Mouse (Mus musculus) lung, embryonic 16.5 days (tissue): ENCODE results near the gene Lipo4. TPM values are rescaled to one million over a fixed set of nuclear protein-coding genes. Genes with fewer than 3 reads are reported as not detected.
"Not testable (repeated sequence)": the region's sequence is repeated elsewhere in the genome, so short reads cannot be mapped to it uniquely, and the experiment has no call there.

Source experiments
- ATAC-seq: fragments of 200-750 bp; cut with Nextera tagmentation; 2 replicates; pipeline ENCODE4 v1.8.0; 2017; ENCODE audit warnings: low read depth, mild to moderate bottlenecking, moderate library complexity
- H3K27ac ChIP-seq: fragments of 300-500 bp; sonication (generic); 2 replicates; pipeline ENCODE4 v1.5.1; 2014; ENCODE audit warnings: mild to moderate bottlenecking, control low read depth, low read length
- H3K27me3 ChIP-seq: fragments of 300-500 bp; sonication (generic); 2 replicates; pipeline ENCODE4 v1.6.1; 2014; ENCODE audit warnings: low read depth, low read length, mixed read lengths; ENCODE audit not compliant: control insufficient read depth, insufficient read depth
- H3K36me3 ChIP-seq: fragments of 300-500 bp; sonication (generic); 2 replicates; pipeline ENCODE4 v1.6.1; 2014; ENCODE audit warnings: low read length; ENCODE audit not compliant: control insufficient read depth, insufficient read depth
- H3K4me1 ChIP-seq: fragments of 300-500 bp; sonication (generic); replicated peaks from 2 replicates; pipeline ENCODE4 v1.6.1; 2014; ENCODE audit warnings: low read length, mixed read lengths; ENCODE audit not compliant: control insufficient read depth, insufficient read depth
- H3K4me2 ChIP-seq: fragments of 300-500 bp; sonication (generic); 2 replicates; pipeline ENCODE4 v1.6.1; 2014; ENCODE audit warnings: low read depth, low read length, control low read depth
- H3K4me3 ChIP-seq: fragments of 300-500 bp; sonication (generic); 2 replicates; pipeline ENCODE4 v1.5.1; 2014; ENCODE audit warnings: mild to moderate bottlenecking, low read length, control low read depth
- H3K9ac ChIP-seq: fragments of 300-500 bp; sonication (generic); 2 replicates; pipeline ENCODE4 v1.6.1; 2014; ENCODE audit warnings: low read length, control low read depth
- H3K9me3 ChIP-seq: fragments of 300-500 bp; sonication (generic); 2 replicates; pipeline ENCODE4 v1.6.1; 2016; ENCODE audit warnings: low read length; ENCODE audit not compliant: control insufficient read depth
- WGBS: fragments of 180-500 bp; shearing (Covaris S2); extraction: QIAGEN DNeasy Blood & Tissue Kit; methylation state at CpG from one replicate; pipeline ENCODE4 v1.1.7; 2014; 5-methylcytosine and 5-hydroxymethylcytosine counted together
- polyA plus RNA-seq: library from polyadenylated mRNA; unstranded; fragments of >200 nt; fragmentation: Nextera tagmentation; extraction: Ambion mirVana; gene quantifications from 2 replicates; pipeline ENCODE4 v1.2.1, GENCODE M21; 2015

Gene Lipo4
- polyA plus RNA-seq, result not detected in 2 replicates

DNA sequence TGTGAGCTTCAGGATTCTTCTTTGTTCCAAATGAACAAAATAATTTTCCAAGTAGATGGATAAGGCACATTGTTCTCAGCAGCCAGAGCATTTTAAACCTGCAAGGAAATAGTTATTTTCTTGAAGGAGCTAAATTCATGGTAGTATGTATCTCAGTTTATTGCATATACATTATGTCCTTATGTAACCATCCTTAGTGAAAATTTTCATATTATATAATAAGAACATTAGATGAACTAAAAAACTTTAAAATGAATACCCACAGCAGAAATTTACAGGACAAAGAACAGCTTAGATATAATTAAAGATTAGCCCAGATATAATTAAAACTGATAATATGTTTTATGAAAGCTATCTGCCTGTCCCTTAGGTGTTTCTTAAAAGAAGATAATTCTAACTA, at the start of gene Lipo4:
TSS of gene Lipo4 (minus strand) at position 101 of the 400 bp plus-strand sequence.
- Histone ChIP-seq H3K4me1 (no peaks in the 10 kb centered on the region), H3K4me3 (no peak within 1 kb of the TSS), H3K4me2 (no peak within 1 kb of the TSS), H3K9ac (no peak within 1 kb of the TSS), H3K27ac (no peak within 1 kb of the TSS), H3K27me3 (no peaks in the 10 kb centered on the region), H3K9me3 (no peaks in the 10 kb centered on the region), H3K36me3 (no peaks in the 10 kb centered on the region)
- ATAC-seq, result no peak

DNA sequence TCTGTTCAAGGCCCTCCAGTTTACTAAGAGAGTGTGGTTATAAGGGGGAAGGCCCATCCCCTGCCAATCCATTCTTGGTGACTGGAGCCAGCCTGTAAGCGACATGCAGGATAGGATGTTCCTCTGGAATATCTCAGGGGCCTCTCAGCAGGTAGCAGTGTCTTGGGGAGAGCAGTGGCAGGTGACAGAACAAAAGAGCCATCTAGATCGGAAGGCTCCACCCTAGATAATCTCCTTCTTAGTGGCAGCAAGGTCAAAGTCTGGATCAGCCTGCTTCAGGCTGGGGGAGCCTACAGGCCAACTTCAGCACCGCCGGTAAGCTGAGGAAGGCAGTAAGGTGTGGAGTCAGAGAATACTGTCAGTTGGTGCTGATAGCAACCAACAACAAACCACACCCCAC, 61.2 kb downstream of the Lipo4 start:
- ATAC-seq, H3K4me3 ChIP-seq, H3K4me1 ChIP-seq, H3K9ac ChIP-seq, H3K27me3 ChIP-seq, H3K27ac ChIP-seq, H3K36me3 ChIP-seq, H3K4me2 ChIP-seq, H3K9me3 ChIP-seq: not testable (repeated sequence)
- 41% methylated on average over 4 of the region's 4 CpGs for WGBS

DNA sequence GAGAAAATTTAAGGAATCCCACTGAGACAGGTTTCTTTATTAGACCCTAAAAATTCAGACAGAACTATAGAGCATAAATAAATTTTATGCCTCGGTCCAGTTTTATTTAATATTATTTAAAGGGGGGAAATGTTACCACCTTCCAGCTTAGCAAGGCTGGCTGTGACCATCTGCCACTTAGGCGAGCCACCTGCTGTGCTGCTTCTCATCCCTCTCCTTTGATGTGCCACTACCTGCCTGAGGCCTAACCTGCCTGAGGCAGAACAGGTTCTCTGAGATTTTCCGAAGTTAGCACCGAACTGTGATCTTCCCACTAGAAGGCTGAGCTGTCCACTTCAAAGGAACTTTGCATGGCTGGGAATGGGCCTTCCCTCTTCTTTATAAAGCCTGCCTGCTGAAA, 63.9 kb downstream of the Lipo4 start:
- ATAC-seq, result no peak
- H3K36me3 ChIP-seq, result no peaks in the 10 kb centered on the region
- WGBS, result 62% methylated on average over 4 of the region's 4 CpGs
- no peak overlapping the region for H3K27ac ChIP-seq
- no peaks in the 10 kb centered on the region for H3K4me1 ChIP-seq
- H3K4me3 ChIP-seq, result no peak overlapping the region
- H3K27me3 ChIP-seq, result no peaks in the 10 kb centered on the region
- no peak overlapping the region for H3K9ac ChIP-seq
- no peak overlapping the region for H3K4me2 ChIP-seq
- no peaks in the 10 kb centered on the region for H3K9me3 ChIP-seq

Other genes starting within 250 kb of the Lipo4 start
- 7.5 and 9.6 TPM in 2 replicates for gene Rnls, start 125.5 kb downstream of the Lipo4 start, polyA plus RNA-seq
- not detected in 2 replicates for gene Gm8978, start 107.5 kb upstream of the Lipo4 start, polyA plus RNA-seq
- 0.26 and 0.33 TPM in 2 replicates for gene Lipo2, start 233.6 kb upstream of the Lipo4 start, polyA plus RNA-seq
- gene Lipo3, start 244.2 kb upstream of the Lipo4 start, polyA plus RNA-seq, result 20.1 and 21.2 TPM in 2 replicates